Mouse (Mus musculus) neutrophil, adult 5-6 weeks (primary cell): ENCODE measurements around the gene Skap2. TPM values are rescaled to one million over a fixed set of nuclear protein-coding genes. Genes with fewer than 3 reads are reported as not detected.
A peak's percentile ranks its signal among the peaks of the same experiment; 100 is the strongest.

Experiments
- ATAC-seq: fragments of 151-379, 151-347 bp; 2 replicates; pipeline ENCODE4 v1.8.0; 2017; ENCODE audit warnings: mild to moderate bottlenecking, moderate TSS enrichment; ENCODE audit not compliant: insufficient number of reproducible peaks, poor library complexity, low FRiP score, severe bottlenecking; ENCODE audit errors: extremely low read depth
- total RNA-seq: library from RNA; stranded (forward); fragments of 200-1000 nt; gene quantifications from 2 replicates; pipeline ENCODE4 v1.2.3, GENCODE M21; 2017

The Skap2 gene
- total RNA-seq, 1 experiment from 2014 or later: 404 TPM

- ATAC-seq: no peak
These were observed 106.7 kb downstream of the Skap2 start for GRCm38 (mm10) chr6:51905659-51906058.

- no peak for ATAC-seq
These were observed 110.8 kb downstream of the Skap2 start for GRCm38 (mm10) chr6:51901544-51901943.

GRCm38 (mm10) chr6:51898318-51898994 is 113.9 kb downstream of the Skap2 start:
- no peak for ATAC-seq

GRCm38 (mm10) chr6:51895753-51896152 is 116.6 kb downstream of the Skap2 start:
- no peak for ATAC-seq

- no peak for ATAC-seq
These were observed 117.6 kb downstream of the Skap2 start for GRCm38 (mm10) chr6:51894717-51895116.

- no peak for ATAC-seq
These were observed 122.0 kb downstream of the Skap2 start for GRCm38 (mm10) chr6:51890356-51890755.

- ATAC-seq: no peak
These were observed 122.5 kb downstream of the Skap2 start for GRCm38 (mm10) chr6:51889824-51890223.

GRCm38 (mm10) chr6:51886902-51887431 is 125.4 kb downstream of the Skap2 start:
- ATAC-seq: no peak

- ATAC-seq: no peak
These were observed 129.5 kb downstream of the Skap2 start for GRCm38 (mm10) chr6:51882880-51883274.

GRCm38 (mm10) chr6:51882266-51882879 is 130.0 kb downstream of the Skap2 start:
- no peak for ATAC-seq

- peak; percentile 66; the same call in 1 of the 2 replicates for ATAC-seq
These were observed 131.0 kb downstream of the Skap2 start for GRCm38 (mm10) chr6:51881181-51881968.

- no peak for ATAC-seq
These were observed 131.6 kb downstream of the Skap2 start for GRCm38 (mm10) chr6:51880778-51881177.

GRCm38 (mm10) chr6:51878551-51878950 is 133.8 kb downstream of the Skap2 start:
- no peak for ATAC-seq

- ATAC-seq: no peak
These were observed 135.4 kb downstream of the Skap2 start for GRCm38 (mm10) chr6:51876841-51877553.

GRCm38 (mm10) chr6:51875884-51876626 is 136.3 kb downstream of the Skap2 start:
- no peak for ATAC-seq

GRCm38 (mm10) chr6:51874035-51874434 is 138.3 kb downstream of the Skap2 start:
- no peak for ATAC-seq

GRCm38 (mm10) chr6:51871135-51871534 is 141.2 kb downstream of the Skap2 start:
- ATAC-seq: no peak

GRCm38 (mm10) chr6:51870294-51870693 is 142.1 kb downstream of the Skap2 start:
- ATAC-seq: no peak
